Mouse (Mus musculus): ENCODE measurements at regions not wholly inside any gene's neighbourhood (a gene's known extent, or its start where the extent isn't known, plus 50 kb on each side); places are given as distances from the start of the nearest gene placed in this dataset.
A peak's percentile ranks its signal among the peaks of the same experiment; 100 is the strongest.

- no peak for DNase-seq (ENCODE audit: low read depth, low spot score)
Measured at GRCm38 (mm10) chr3:141051685-141052084, 160.5 kb downstream of the Pdha2 start.

- no peak for DNase-seq (ENCODE audit: low read depth, low spot score)
Measured at GRCm38 (mm10) chr3:141014262-141014547, 197.9 kb downstream of the Pdha2 start.

- no peak for DNase-seq (ENCODE audit: low read depth, low spot score)
Measured at GRCm38 (mm10) chr3:141013521-141014261, 198.5 kb downstream of the Pdha2 start.

- no peak for DNase-seq (ENCODE audit: low read depth, low spot score)
Measured at GRCm38 (mm10) chr3:141012976-141013375, 199.2 kb downstream of the Pdha2 start.

GRCm38 (mm10) chr3:141008792-141009191, 203.4 kb downstream of the Pdha2 start:
- DNase-seq (ENCODE audit: low read depth, low spot score), result no peak

- no peak for DNase-seq (ENCODE audit: low read depth, low spot score)
Measured at GRCm38 (mm10) chr3:141005885-141006284, 206.3 kb downstream of the Pdha2 start.

GRCm38 (mm10) chr3:141003561-141003960, 208.6 kb downstream of the Pdha2 start:
- no peak for DNase-seq (ENCODE audit: low read depth, low spot score)

GRCm38 (mm10) chr3:140988247-140988646, 223.9 kb downstream of the Pdha2 start:
- DNase-seq (ENCODE audit: low read depth, low spot score), result no peak

GRCm38 (mm10) chr3:140973519-140973918, 238.6 kb downstream of the Pdha2 start:
- DNase-seq (ENCODE audit: low read depth, low spot score), result peak; percentile 1

- DNase-seq (ENCODE audit: low read depth, low spot score), result no peak
Measured at GRCm38 (mm10) chr3:140969892-140970880, 242.0 kb downstream of the Pdha2 start.

- DNase-seq (ENCODE audit: low read depth, low spot score), result no peak
Measured at GRCm38 (mm10) chr3:140968556-140968955, 243.6 kb downstream of the Pdha2 start.

- no peak for DNase-seq (ENCODE audit: low read depth, low spot score)
Measured at GRCm38 (mm10) chr3:140957666-140958065, 254.5 kb downstream of the Pdha2 start.

- DNase-seq (ENCODE audit: low read depth, low spot score), result no peak
Measured at GRCm38 (mm10) chr3:140952111-140952800, 259.9 kb downstream of the Pdha2 start.

- no peak for DNase-seq (ENCODE audit: low read depth, low spot score)
Measured at GRCm38 (mm10) chr3:140951024-140951423, 261.1 kb downstream of the Pdha2 start.

GRCm38 (mm10) chr3:140949880-140950662, 262.1 kb downstream of the Pdha2 start:
- no peak for DNase-seq (ENCODE audit: low read depth, low spot score)

GRCm38 (mm10) chr3:140942450-140942849, 269.7 kb downstream of the Pdha2 start:
- DNase-seq (ENCODE audit: low read depth, low spot score), result no peak

- DNase-seq (ENCODE audit: low read depth, low spot score), result no peak
Measured at GRCm38 (mm10) chr3:140941898-140942297, 270.3 kb downstream of the Pdha2 start.

- DNase-seq (ENCODE audit: low read depth, low spot score), result no peak
Measured at GRCm38 (mm10) chr3:140941316-140941715, 270.8 kb downstream of the Pdha2 start.

- DNase-seq (ENCODE audit: low read depth, low spot score), result no peak
Measured at GRCm38 (mm10) chr3:140933156-140933555, 279.0 kb downstream of the Pdha2 start.

- no peak for DNase-seq (ENCODE audit: low read depth, low spot score)
Measured at GRCm38 (mm10) chr3:140926689-140927088, 285.5 kb downstream of the Pdha2 start.

- DNase-seq (ENCODE audit: low read depth, low spot score), result no peak
Measured at GRCm38 (mm10) chr3:140876201-140876895, 335.8 kb downstream of the Pdha2 start.

Measured in retina, postnatal 7 days (tissue).